Mouse (Mus musculus): ENCODE data around the gene Rit1.
"Not testable (repeated sequence)": the region's sequence is repeated elsewhere in the genome, so short reads cannot be mapped to it uniquely, and the experiment has no call there.

Rit1 gene

GRCm38 (mm10) chr3:88740147-88740546 is 23.5 kb downstream of the Rit1 start:
- no peak for DNase-seq (ENCODE audit: low spot score)

DNA sequence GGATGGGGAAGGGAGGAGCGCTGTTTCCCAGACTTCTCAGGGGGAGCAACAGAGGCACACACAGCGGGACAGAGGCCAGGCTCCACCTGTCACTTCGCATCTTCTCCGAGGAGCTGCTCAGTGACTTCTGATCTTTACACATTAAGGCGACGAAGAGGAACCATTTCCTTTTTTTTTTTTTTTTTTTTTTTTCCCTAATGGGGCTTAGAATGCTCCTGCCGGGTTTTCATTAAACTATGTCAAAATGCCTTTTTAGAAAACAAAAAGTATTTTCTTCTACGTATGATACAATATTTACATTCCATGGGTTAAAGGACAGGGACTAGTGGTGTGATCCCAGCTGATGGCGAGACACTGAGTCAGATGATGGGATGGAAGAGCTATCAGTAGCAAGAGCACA is 28.9 kb downstream of the Rit1 start:
- DNase-seq (ENCODE audit: low spot score): no peak

DNA sequence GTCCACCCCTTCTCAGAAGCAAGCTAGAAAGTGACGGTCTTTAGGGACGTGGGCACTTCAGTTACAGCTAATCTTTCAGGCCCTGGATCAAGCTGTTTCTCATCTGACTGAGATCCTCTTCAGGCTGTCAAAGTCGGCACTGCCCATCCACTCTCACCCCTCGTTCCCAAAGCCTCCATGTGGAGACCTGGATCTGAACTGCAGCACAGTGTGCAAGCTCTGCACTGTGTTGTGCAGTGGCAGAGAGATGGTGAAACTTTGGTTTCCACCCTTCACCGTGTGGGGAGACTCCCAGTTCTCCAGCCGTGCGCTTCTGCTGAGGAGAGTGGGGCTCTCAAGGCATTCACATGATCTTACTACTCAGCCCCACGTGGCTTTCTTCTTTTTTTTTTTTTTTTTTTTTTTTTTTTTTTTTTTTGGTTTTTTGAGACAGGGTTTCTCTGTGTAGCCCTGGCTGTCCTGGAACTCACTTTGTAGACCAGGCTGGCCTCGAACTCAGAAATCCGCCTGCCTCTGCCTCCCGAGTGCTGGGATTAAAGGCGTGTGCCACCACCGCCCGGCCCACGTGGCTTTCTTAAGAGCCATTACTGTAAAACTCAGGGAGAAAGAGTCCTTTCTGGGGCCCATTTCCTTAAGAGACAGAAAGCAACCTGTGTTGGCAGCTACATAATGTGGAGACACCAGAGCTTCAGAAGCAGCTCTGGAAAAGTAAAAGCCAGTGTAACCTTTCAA is 29.7 kb downstream of the Rit1 start:
- peak; percentile 13 for DNase-seq (ENCODE audit: low spot score)

GRCm38 (mm10) chr3:88746871-88747231 is 30.2 kb downstream of the Rit1 start:
- peak; percentile 86 for DNase-seq (ENCODE audit: low spot score)

- peak; percentile 54 for DNase-seq (ENCODE audit: low spot score)
These were observed 37.6 kb downstream of the Rit1 start for GRCm38 (mm10) chr3:88754283-88754682.

- DNase-seq (ENCODE audit: low spot score): peak; percentile 21
These were observed 38.9 kb downstream of the Rit1 start for GRCm38 (mm10) chr3:88755541-88755940.

DNA sequence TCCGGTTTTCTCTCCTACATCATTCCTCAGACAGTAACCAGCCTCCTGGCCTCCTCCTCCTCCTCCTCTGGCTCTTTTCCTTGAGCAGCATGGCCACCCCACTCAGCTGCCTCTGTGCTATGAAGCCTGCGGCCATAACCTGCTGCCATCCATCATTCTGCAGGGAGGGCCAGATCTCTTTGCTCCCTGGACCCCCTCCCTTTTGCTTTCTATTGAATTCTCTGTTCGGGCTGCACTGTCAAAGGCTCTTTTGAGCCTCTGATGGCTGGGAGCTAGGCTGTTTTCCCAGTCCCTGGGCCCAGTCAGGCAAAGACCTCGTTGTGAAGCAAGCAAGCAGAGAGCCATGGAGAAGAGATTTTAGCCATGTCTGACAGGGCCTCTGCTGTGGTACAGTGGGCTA is 39.6 kb downstream of the Rit1 start:
- DNase-seq (ENCODE audit: low spot score): no peak

GRCm38 (mm10) chr3:88758045-88758500 is 41.4 kb downstream of the Rit1 start:
- peak; percentile 47 for DNase-seq (ENCODE audit: low spot score)

GRCm38 (mm10) chr3:88761619-88762018 is 45.0 kb downstream of the Rit1 start:
- DNase-seq (ENCODE audit: low spot score): peak; percentile 57

DNA sequence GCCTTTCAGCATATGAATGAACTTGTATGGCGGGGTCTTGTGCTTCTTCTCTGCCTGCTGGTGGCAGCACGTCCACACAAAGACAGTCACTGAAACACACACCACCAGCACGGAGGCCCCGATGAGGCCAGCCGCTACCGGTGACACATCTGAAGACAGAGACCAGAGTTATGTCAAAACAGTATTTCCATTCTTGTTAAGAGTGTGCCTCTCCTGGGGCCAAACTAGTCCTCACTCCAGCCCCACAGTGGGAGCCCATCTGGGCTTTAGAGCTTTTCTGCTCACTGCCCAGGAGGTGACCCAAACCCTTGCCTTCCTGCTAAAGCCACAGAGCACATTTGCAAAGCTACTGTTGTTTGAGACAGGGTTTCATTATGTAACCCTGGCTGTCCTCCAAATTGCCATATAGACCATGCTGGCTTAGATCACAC is 45.8 kb downstream of the Rit1 start:
- peak; percentile 22 for DNase-seq (ENCODE audit: low spot score)

DNA sequence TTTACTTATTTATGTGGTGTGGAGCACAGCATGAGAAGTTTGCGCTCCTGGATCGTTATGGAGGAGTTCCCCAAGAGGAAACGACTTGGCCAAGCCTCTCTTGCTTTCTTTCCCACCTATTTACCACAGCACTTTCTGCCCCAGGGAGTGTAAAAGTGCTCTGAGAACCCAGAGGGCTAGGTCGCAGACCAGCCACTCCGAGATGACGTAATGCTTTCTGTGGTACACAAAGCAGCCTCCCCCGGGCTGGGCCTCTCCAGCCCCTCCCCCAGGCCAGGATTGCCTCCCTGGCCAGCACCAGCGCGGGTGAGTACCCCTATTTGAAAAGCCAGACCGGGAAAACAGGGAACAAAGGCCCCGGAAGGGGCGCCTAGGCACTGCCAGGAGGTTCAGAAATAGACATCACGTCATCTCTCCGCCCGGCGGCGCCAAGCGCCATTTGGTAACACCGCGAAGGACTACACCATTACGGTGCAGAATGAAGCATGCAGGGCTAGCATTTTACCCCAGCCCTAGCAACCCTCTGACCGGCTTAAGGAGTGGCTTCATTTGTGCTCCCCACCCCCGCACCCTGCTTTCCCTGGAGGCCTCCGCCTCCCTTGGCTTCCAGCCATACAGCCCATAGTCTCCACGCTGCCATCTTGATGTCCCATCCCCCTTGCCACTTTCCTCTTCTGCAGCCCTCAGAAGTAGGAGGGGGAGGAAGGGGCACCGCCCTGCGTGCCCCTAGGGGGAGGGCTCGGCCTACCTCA is 54.7 kb downstream of the Rit1 start:
- DNase-seq (ENCODE audit: low spot score): not testable (repeated sequence)

DNA sequence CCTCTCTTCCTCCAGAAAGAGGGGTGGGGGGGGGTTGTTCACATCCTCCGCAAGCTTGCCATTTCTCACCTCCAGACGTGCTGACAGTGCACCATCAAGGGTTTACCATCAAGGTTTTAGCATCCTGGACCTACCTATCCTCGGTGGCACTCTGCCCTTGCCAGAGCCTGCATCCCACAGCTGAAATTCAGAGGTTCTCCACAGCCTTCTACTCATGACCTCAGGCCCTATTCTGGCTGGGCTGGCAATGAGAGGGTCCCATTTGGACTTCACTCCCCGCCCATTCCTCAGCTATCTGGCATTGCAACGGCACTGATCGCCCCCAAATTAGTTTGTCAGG is 55.3 kb downstream of the Rit1 start:
- not testable (repeated sequence) for DNase-seq (ENCODE audit: low spot score)

GRCm38 (mm10) chr3:88772399-88772798 is 55.8 kb downstream of the Rit1 start:
- peak; percentile 62 for DNase-seq (ENCODE audit: low spot score)

GRCm38 (mm10) chr3:88773163-88773562 is 56.5 kb downstream of the Rit1 start:
- DNase-seq (ENCODE audit: low spot score): not testable (repeated sequence)

DNA sequence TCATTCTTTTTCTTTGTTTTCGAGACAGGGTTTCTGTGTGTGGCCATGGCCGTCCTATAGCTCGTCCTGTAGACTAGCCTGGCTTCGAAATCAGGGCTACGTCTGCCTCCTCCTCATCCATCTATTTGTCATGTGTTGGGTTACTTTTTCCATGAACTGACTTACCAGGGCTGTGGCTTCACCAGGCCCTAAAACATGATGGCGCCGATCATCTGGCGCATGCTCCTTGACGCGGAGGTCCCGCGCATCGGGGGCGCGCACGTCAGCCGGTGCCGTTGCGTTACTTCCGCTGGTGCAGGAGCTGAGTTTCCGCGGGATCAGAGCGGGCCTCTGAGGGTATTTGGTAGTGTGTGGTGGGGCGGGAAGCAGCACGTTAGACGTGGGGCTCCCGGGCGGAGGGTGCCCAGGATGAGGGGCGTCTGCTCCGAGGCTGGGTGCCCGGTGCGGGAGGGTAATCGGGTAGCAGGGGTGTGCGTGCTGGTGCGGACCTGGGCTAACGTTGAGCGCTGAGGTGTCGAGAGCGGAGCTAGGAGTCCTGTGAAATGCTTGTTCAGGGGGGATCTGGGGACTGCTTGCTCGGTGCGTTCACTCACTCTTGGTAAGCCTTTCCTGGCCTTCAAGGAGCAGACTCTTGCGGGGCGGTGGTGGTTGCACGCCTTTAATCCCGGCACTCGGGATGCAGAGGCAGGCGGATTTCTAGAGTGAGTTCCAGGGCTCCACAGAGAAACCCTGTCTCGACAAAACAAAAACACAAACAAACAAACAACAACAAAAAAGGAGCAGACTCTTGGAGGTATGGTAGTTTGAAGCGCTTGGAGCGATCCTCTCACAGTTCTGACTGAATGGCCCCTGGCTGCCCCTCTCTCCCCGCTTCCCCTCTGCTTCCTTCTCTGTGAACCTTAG is 58.6 kb downstream of the Rit1 start, which contains the start of gene Syt11:
Gene Syt11 (minus strand): TSS at position 226 of the 903 bp plus-strand sequence.
- peak; percentile 42 for DNase-seq (ENCODE audit: low spot score)

Data from yolk sac, embryonic 10.5 days (tissue).